Mouse (Mus musculus) testis, postnatal 14 days (tissue): ENCODE measurements around the gene Gm10160.

Experiments used
- DNase-seq: peaks from one replicate; pipeline ENCODE4 v3.0.0; 2021; ENCODE audit warnings: low spot score

Gene Gm10160

GRCm38 (mm10) chr7:81855694-81856093, at the start of gene Gm10160:
Gene Gm10160, minus strand, starts transcription at chr7:81855794.
- no peak for DNase-seq

- DNase-seq, result no peak
These were observed 49.3 kb upstream of the Gm10160 start for GRCm38 (mm10) chr7:81904926-81905325.

GRCm38 (mm10) chr7:81904094-81904493, 48.5 kb upstream of the Gm10160 start:
- no peak for DNase-seq

GRCm38 (mm10) chr7:81899361-81899760, 43.8 kb upstream of the Gm10160 start:
- DNase-seq, result no peak

GRCm38 (mm10) chr7:81885128-81885527, 29.5 kb upstream of the Gm10160 start:
- no peak for DNase-seq

- peak; percentile 84 for DNase-seq
These were observed 26.0 kb upstream of the Gm10160 start for GRCm38 (mm10) chr7:81881600-81881999.

- DNase-seq, result no peak
These were observed 25.2 kb upstream of the Gm10160 start for GRCm38 (mm10) chr7:81880797-81881196.

GRCm38 (mm10) chr7:81880286-81880685, 24.7 kb upstream of the Gm10160 start:
- DNase-seq, result no peak

- DNase-seq, result no peak
These were observed 19.8 kb upstream of the Gm10160 start for GRCm38 (mm10) chr7:81875372-81875771.

- DNase-seq, result no peak
These were observed 19.0 kb upstream of the Gm10160 start for GRCm38 (mm10) chr7:81874636-81875035.

GRCm38 (mm10) chr7:81873807-81874206, 18.2 kb upstream of the Gm10160 start:
- DNase-seq, result no peak

- DNase-seq, result no peak
These were observed 17.0 kb upstream of the Gm10160 start for GRCm38 (mm10) chr7:81872493-81873013.

GRCm38 (mm10) chr7:81868158-81868557, 12.6 kb upstream of the Gm10160 start:
- DNase-seq, result peak; percentile 52

GRCm38 (mm10) chr7:81867231-81867930, 11.8 kb upstream of the Gm10160 start:
- no peak for DNase-seq

GRCm38 (mm10) chr7:81865937-81866336, 10.3 kb upstream of the Gm10160 start:
- no peak for DNase-seq

GRCm38 (mm10) chr7:81864552-81864951, 9.0 kb upstream of the Gm10160 start:
- DNase-seq, result no peak

GRCm38 (mm10) chr7:81862587-81863583, 7.3 kb upstream of the Gm10160 start:
- DNase-seq, result no peak

- no peak for DNase-seq
These were observed 6.3 kb upstream of the Gm10160 start for GRCm38 (mm10) chr7:81861921-81862320.

- DNase-seq, result no peak
These were observed 5.9 kb upstream of the Gm10160 start for GRCm38 (mm10) chr7:81861461-81861860.

GRCm38 (mm10) chr7:81860996-81861395, 5.4 kb upstream of the Gm10160 start:
- no peak for DNase-seq

GRCm38 (mm10) chr7:81860071-81860470, 4.5 kb upstream of the Gm10160 start:
- DNase-seq, result no peak

- DNase-seq, result no peak
These were observed 3.6 kb upstream of the Gm10160 start, which contains the start of gene Tm6sf1 for GRCm38 (mm10) chr7:81858968-81859721. Gene Tm6sf1, plus strand, starts transcription at chr7:81859001.
